Mouse (Mus musculus) MEL (cell line): ENCODE data around the gene Mcl1.

Experiments
- CTCF ChIP-seq, 3 experiments: IDR thresholded peaks in 2 of 3; conservative IDR thresholded peaks in 1 of 3; 2 replicates each; pipeline ENCODE4 v1.5.1; 2011 to 2012; ENCODE audit warnings: low read length in 3 of 3, low read depth in 2 of 3, mild to moderate bottlenecking in 2 of 3, improper control_type of control experiment in 1 of 3, inconsistent platforms in 1 of 3, mixed read lengths in 1 of 3, moderate library complexity in 1 of 3; ENCODE audit not compliant: control insufficient read depth in 1 of 3, insufficient read depth in 1 of 3, poor library complexity in 1 of 3, severe bottlenecking in 1 of 3
- E2F4 ChIP-seq: IDR thresholded peaks from 2 replicates; pipeline ENCODE4 v1.6.1; 2011; ENCODE audit warnings: low read depth, low read length, improper control_type of control experiment, borderline replicate concordance
- ELF1 ChIP-seq: IDR thresholded peaks from 2 replicates; pipeline ENCODE4 v1.6.1; 2014; ENCODE audit warnings: low read depth, mild to moderate bottlenecking, inconsistent platforms, low read length, improper control_type of control experiment, moderate library complexity
- ETS1 ChIP-seq: IDR thresholded peaks from 2 replicates; pipeline ENCODE4 v1.6.1; 2012; ENCODE audit warnings: low read depth, mild to moderate bottlenecking, inconsistent platforms, low read length, improper control_type of control experiment, moderate library complexity
- GABPA ChIP-seq: IDR thresholded peaks from 2 replicates; pipeline ENCODE4 v1.6.1; 2012; ENCODE audit warnings: low read depth, mild to moderate bottlenecking, inconsistent platforms, low read length, improper control_type of control experiment, moderate library complexity
- GATA1 ChIP-seq: IDR thresholded peaks from 2 replicates; pipeline ENCODE4 v1.6.1; 2011; ENCODE audit warnings: low read depth, low read length, improper control_type of control experiment
- HCFC1 ChIP-seq: IDR thresholded peaks from 2 replicates; pipeline ENCODE4 v1.6.1; 2012; ENCODE audit warnings: low read depth, mild to moderate bottlenecking, inconsistent platforms, low read length, improper control_type of control experiment, moderate library complexity
- MAFK ChIP-seq: IDR thresholded peaks from 2 replicates; pipeline ENCODE4 v1.6.1; 2011; ENCODE audit warnings: low read depth, mild to moderate bottlenecking, low read length, improper control_type of control experiment, borderline replicate concordance
- MAX ChIP-seq: IDR thresholded peaks from 2 replicates; pipeline ENCODE4 v1.6.1; 2011; ENCODE audit warnings: low read length, improper control_type of control experiment
- POLR2A ChIP-seq, 2 experiments: IDR thresholded peaks; 2 replicates each; pipeline ENCODE4 v1.6.1; 2011 to 2012; ENCODE audit warnings: low read length in 2 of 2, mild to moderate bottlenecking in 2 of 2, control low read depth in 1 of 2, improper control_type of control experiment in 1 of 2, low read depth in 1 of 2, moderate library complexity in 1 of 2; ENCODE audit not compliant: control insufficient read depth in 1 of 2, insufficient read depth in 1 of 2, poor library complexity in 1 of 2
- USF1 ChIP-seq: IDR thresholded peaks from 2 replicates; pipeline ENCODE4 v1.6.1; 2014; ENCODE audit warnings: low read depth, mild to moderate bottlenecking, inconsistent platforms, low read length, improper control_type of control experiment, moderate library complexity
- USF2 ChIP-seq, 2 experiments: IDR thresholded peaks; 2 replicates each; pipeline ENCODE4 v1.6.1; 2011 to 2012; ENCODE audit warnings: improper control_type of control experiment in 2 of 2, low read length in 2 of 2, borderline replicate concordance in 1 of 2, inconsistent platforms in 1 of 2, low read depth in 1 of 2, mild to moderate bottlenecking in 1 of 2; ENCODE audit not compliant: insufficient read depth in 1 of 2
- ZKSCAN1 ChIP-seq: IDR thresholded peaks from 2 replicates; pipeline ENCODE4 v1.6.1; 2012; ENCODE audit warnings: low read depth, mild to moderate bottlenecking, inconsistent platforms, low read length, improper control_type of control experiment, moderate library complexity
- ZNF384 ChIP-seq: IDR thresholded peaks from 2 replicates; pipeline ENCODE4 v1.6.1; 2012; ENCODE audit warnings: low read depth, mild to moderate bottlenecking, inconsistent platforms, low read length, improper control_type of control experiment

DNA sequence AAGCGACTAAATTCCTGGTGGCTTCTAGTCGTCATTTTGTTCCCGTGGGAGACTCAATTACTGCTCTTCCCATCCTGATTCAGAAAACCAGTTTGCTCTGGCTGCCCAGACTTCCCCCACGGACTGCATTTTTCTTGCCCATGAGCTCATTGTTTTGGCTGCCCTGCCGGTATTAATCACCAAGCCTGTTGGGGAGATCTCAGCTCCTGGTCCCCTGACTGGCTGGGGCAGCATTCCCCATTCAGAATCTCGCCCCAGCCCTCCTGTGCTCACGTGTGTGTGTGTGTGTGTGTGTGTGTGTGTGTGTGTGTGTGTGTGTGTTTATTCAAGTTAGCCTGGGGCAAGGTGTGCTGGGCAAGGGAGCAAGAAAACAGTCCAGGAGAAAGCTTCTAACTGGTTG is 9.4 kb downstream of the Mcl1 start:
- TF ChIP-seq POLR2A (IDR thresholded peaks at IDR 0.05; ENCODE audit: control insufficient read depth in 1 of 2, insufficient read depth in 1 of 2, low read depth in 1 of 2, low read length in 2 of 2, poor library complexity in 1 of 2) (no peak), ZKSCAN1 (no peak), CTCF (IDR thresholded peaks at IDR 0.05 in 2 of 3, conservative IDR thresholded peaks at IDR 0.05 in 1 of 3; ENCODE audit: control insufficient read depth in 1 of 3, insufficient read depth in 1 of 3, low read depth in 2 of 3, low read length in 3 of 3, poor library complexity in 1 of 3, severe bottlenecking in 1 of 3) (no peak), USF2 (IDR thresholded peaks at IDR 0.05; ENCODE audit: borderline replicate concordance in 1 of 2, insufficient read depth in 1 of 2, low read depth in 1 of 2, low read length in 2 of 2) (no peak), ETS1 (no peak), ELF1 (no peak), E2F4 (no peak), USF1 (no peak), GABPA (no peak), MAFK (no peak), HCFC1 (no peak), MAX (no peak), GATA1 (no peak), ZNF384 (no peak)
